Comparison of ENCODE assay signal across 8 mouse cellular contexts in the genomic region with DNA sequence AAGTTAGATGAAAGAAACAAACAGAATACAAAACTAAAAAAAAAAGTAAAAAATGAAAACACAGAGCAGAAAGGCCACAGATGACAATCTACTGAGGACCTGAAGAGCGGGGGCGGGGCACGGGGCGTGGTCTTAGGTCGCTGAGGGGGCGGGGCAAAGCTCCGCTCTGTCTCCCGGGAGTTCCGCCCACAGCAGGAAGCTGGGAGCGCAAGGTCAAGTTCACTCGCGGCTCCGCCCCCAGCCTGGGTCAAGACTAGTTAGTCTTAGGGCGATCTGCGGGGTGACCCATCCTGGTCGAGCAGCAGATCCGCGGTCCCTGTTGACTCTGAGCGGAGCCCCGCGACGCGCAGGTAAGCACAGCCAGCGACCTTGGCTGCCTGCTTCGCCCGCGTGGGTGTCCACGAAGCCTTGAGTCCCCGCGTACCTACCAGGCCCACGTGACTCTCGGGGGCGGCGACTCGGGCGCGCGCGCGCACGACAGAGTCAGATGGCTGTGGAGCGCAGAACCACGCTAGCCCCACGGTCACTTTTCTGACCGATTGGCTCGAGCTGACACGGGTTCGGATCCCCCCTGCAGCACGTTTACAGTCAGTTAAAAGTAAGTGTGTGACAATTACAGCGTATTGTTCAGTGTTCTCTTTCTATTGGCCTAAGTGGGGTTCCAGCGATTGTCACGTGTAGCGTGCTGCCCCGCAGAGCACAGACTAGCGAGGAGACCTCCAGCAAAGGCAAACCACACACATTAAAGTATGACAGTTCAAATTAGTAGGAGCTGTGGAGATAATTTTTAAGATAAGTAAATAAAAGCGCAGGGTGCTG. TPM values are rescaled to one million over a fixed set of nuclear protein-coding genes. Genes with fewer than 3 reads are reported as not detected.
DNase-seq lines count a peak whose midpoint lies in the region; ATAC-seq lines count a peak whose summit lies in the region.

No protein-coding gene starts in this region.

- H3K4me2 ChIP-seq in heart, embryonic 14.5 days (ENCODE audit: low read length) = peak overlapping the region; percentile 94
- H3K4me2 ChIP-seq in liver, embryonic 13.5 days = peak overlapping the region; percentile 94
- H3K4me2 ChIP-seq in stomach, embryonic 16.5 days (ENCODE audit: low read depth, low read length) = peak overlapping the region; percentile 83

- WGBS in heart, embryonic 14.5 days = under 1% methylated on average over 56 of the region's 56 CpGs
- WGBS in liver, embryonic 13.5 days (ENCODE audit: insufficient replicate concordance) = under 1% methylated on average over 56 of the region's 56 CpGs
- WGBS in stomach, embryonic 16.5 days = 1% methylated on average over 56 of the region's 56 CpGs

- H3K36me3 ChIP-seq in heart, embryonic 14.5 days (ENCODE audit: control insufficient read depth, insufficient read depth, low read length) = no peaks in the 10 kb centered on the region
- peaks cover 8% of the 10 kb centered on the region for H3K36me3 ChIP-seq in liver, embryonic 13.5 days
- no peaks in the 10 kb centered on the region for H3K36me3 ChIP-seq in stomach, embryonic 16.5 days (ENCODE audit: control insufficient read depth, insufficient read depth, low read length)

- peak; percentile 97 for DNase-seq in CD4-positive, CD25-positive, alpha-beta regulatory T cell, adult 2 months (ENCODE audit: low read depth, low spot score)
- peak; percentile 95 for DNase-seq in c-Kit-negative CD71-positive TER-119-positive erythroid progenitor cells, embryonic 14.5 days (ENCODE audit: low read depth, low spot score)
- peak; percentile 80 for DNase-seq in fibroblast of lung, adult 2 months (ENCODE audit: low read depth)
- DNase-seq in kidney, postnatal 14 days = peak; percentile 95
- DNase-seq in liver, embryonic 13.5 days = peak; percentile 91
- peak; percentile 87 for DNase-seq in neural tube, embryonic 10.5 days (ENCODE audit: extremely low spot score, low spot score)

- peaks cover 4 to 11% of the 10 kb centered on the region in 2 experiments for H3K4me1 ChIP-seq in heart, embryonic 14.5 days (ENCODE audit: control insufficient read depth in 2 of 2, insufficient read depth in 2 of 2, low read length in 2 of 2)
- H3K4me1 ChIP-seq in liver, embryonic 13.5 days (replicated peaks) = peaks cover 40% of the 10 kb centered on the region
- H3K4me1 ChIP-seq in stomach, embryonic 16.5 days (ENCODE audit: control insufficient read depth, insufficient read depth, low read length) = peaks cover 6% of the 10 kb centered on the region; the same call in 1 of the 2 replicates

- H3K9ac ChIP-seq in heart, embryonic 14.5 days (ENCODE audit: low read length) = peak overlapping the region; percentile 75
- H3K9ac ChIP-seq in liver, embryonic 13.5 days = peak overlapping the region; percentile 91
- peak overlapping the region; percentile 79 for H3K9ac ChIP-seq in stomach, embryonic 16.5 days (ENCODE audit: low read length)

- peak overlapping the region; percentile 60 to 77 for H3K27ac ChIP-seq in heart, embryonic 14.5 days (replicated peaks in 1 of 2; ENCODE audit: control insufficient read depth in 1 of 2, insufficient read depth in 1 of 2, low read depth in 2 of 2, low read length in 2 of 2)
- peak overlapping the region; percentile 95 for H3K27ac ChIP-seq in liver, embryonic 13.5 days
- H3K27ac ChIP-seq in stomach, embryonic 16.5 days (ENCODE audit: low read length) = peak overlapping the region; percentile 86

- no peaks in the 10 kb centered on the region for H3K27me3 ChIP-seq in heart, embryonic 14.5 days (ENCODE audit: control insufficient read depth, insufficient read depth, low read length)
- H3K27me3 ChIP-seq in liver, embryonic 13.5 days = peaks cover 6% of the 10 kb centered on the region; the same call in 1 of the 2 replicates
- H3K27me3 ChIP-seq in stomach, embryonic 16.5 days (ENCODE audit: control insufficient read depth, insufficient read depth, low read length) = no peaks in the 10 kb centered on the region

- H3K4me3 ChIP-seq in heart, embryonic 14.5 days (ENCODE audit: control insufficient read depth in 1 of 2, insufficient read depth in 1 of 2, low read depth in 1 of 2, low read length in 2 of 2) = peak overlapping the region; percentile 56 to 64
- H3K4me3 ChIP-seq in liver, embryonic 13.5 days (replicated peaks) = peak overlapping the region; percentile 77
- H3K4me3 ChIP-seq in stomach, embryonic 16.5 days (replicated peaks; ENCODE audit: low read length) = peak overlapping the region; percentile 71

- peak; percentile 82 for ATAC-seq in heart, embryonic 14.5 days (ENCODE audit: insufficient number of reproducible peaks, insufficient read depth, low FRiP score, low read depth)
- peak; percentile 59 for ATAC-seq in liver, embryonic 13.5 days (ENCODE audit: low read depth)
- ATAC-seq in stomach, embryonic 16.5 days (ENCODE audit: insufficient read depth, low FRiP score) = peak; percentile 90

- H3K9me3 ChIP-seq in heart, embryonic 14.5 days (ENCODE audit: control insufficient read depth, low read length) = no peaks in the 10 kb centered on the region
- H3K9me3 ChIP-seq in liver, embryonic 13.5 days (replicated peaks) = no peaks in the 10 kb centered on the region
- H3K9me3 ChIP-seq in stomach, embryonic 16.5 days (replicated peaks; ENCODE audit: control insufficient read depth, low read length) = no peaks in the 10 kb centered on the region

RNA-seq across cellular contexts. Expression of gene Nmnat3, which starts 9.4 kb away (rescaled TPM):
- 10.0 and 11.2 TPM in 2 replicates for polyA plus RNA-seq in heart, embryonic 14.5 days (2014; fragmentation: Nextera tagmentation; extraction: Ambion mirVana)
- 31.1 and 31.6 TPM in 2 replicates for polyA plus RNA-seq in liver, embryonic 13.5 days (2015; fragmentation: Nextera tagmentation; extraction: Ambion mirVana)
- polyA plus RNA-seq in stomach, embryonic 16.5 days (2015; fragmentation: Nextera tagmentation; extraction: Ambion mirVana) = 9.6 and 10.2 TPM in 2 replicates

Comparison
In these comparisons a context has a peak if more than half of its experiments do, and no peak if none do; other contexts are left out.
1. Peak in every context shown above with its lines: DNase-seq, ATAC-seq, H3K4me3 ChIP-seq and H3K27ac ChIP-seq.